Mouse (Mus musculus) megakaryocyte, embryonic 14.5 days (primary cell): ENCODE measurements around the gene Ints5.

ENCODE experiments used
- FLI1 ChIP-seq: IDR thresholded peaks from 2 replicates; pipeline ENCODE4 v1.6.1; 2012; ENCODE audit warnings: low read length, inconsistent platforms, mixed read lengths
- GATA1 ChIP-seq: IDR thresholded peaks from 3 replicates; pipeline ENCODE4 v1.6.1; 2012; ENCODE audit warnings: mixed read lengths, low read length, inconsistent platforms, borderline replicate concordance

- TF ChIP-seq GATA1 = no peak
- no peak for TF ChIP-seq FLI1
These were observed 36.7 kb downstream of the Ints5 start, which contains the start of the genes Rom1 and Eml3 for GRCm38 (mm10) chr19:8929224-8930088.
